In genomic region chr15:83518215-83519048, GRCm38 (mm10) we compare ENCODE assay signal across 8 mouse cellular contexts. TPM values are rescaled to one million over a fixed set of nuclear protein-coding genes. Genes with fewer than 3 reads are reported as not detected.
A peak's percentile ranks its signal among the peaks of the same experiment; 100 is the strongest.
DNase-seq lines count a peak whose midpoint lies in the region; ATAC-seq and TF ChIP-seq lines count a peak whose summit lies in the region.

No protein-coding gene starts in this region.

- H3K4me3 ChIP-seq in embryonic facial prominence, embryonic 11.5 days (ENCODE audit: low read depth, low read length), result no peak overlapping the region
- H3K4me3 ChIP-seq in limb, embryonic 10.5 days, result no peak overlapping the region
- no peak overlapping the region for H3K4me3 ChIP-seq in midbrain, embryonic 12.5 days
- no peak overlapping the region for H3K4me3 ChIP-seq in spleen, adult 2 months (ENCODE audit: extremely low read depth, insufficient read depth, insufficient read length)

- ATAC-seq in embryonic facial prominence, embryonic 11.5 days (replicated peaks; ENCODE audit: insufficient number of reproducible peaks, low FRiP score, low TSS enrichment, low read depth), result peak; percentile 65; the same call in 1 of the 2 replicates
- ATAC-seq in midbrain, embryonic 12.5 days (ENCODE audit: low FRiP score, low read depth), result peak; percentile 47; the same call in 1 of the 2 replicates

- H3K36me3 ChIP-seq in embryonic facial prominence, embryonic 11.5 days (replicated peaks; ENCODE audit: control insufficient read depth, insufficient read depth, low read depth, low read length), result no peaks in the 10 kb centered on the region
- H3K36me3 ChIP-seq in limb, embryonic 10.5 days, result no peaks in the 10 kb centered on the region
- H3K36me3 ChIP-seq in midbrain, embryonic 12.5 days, result no peaks in the 10 kb centered on the region
- H3K36me3 ChIP-seq in spleen, adult 2 months (ENCODE audit: control insufficient read depth, insufficient read depth, low read length), result no peaks in the 10 kb centered on the region

- peak; percentile 47; the same call in 1 of the 2 replicates for TF ChIP-seq CTCF in spleen, adult 2 months (IDR thresholded peaks at IDR 0.05; ENCODE audit: extremely low read depth, insufficient read depth, insufficient read length, insufficient replicate concordance)

- no peak overlapping the region for H3K4me2 ChIP-seq in embryonic facial prominence, embryonic 11.5 days (ENCODE audit: low read depth, low read length)
- peak overlapping the region; percentile 27; the same call in 1 of the 2 replicates for H3K4me2 ChIP-seq in midbrain, embryonic 12.5 days (replicated peaks)

- no peaks in the 10 kb centered on the region for H3K9me3 ChIP-seq in embryonic facial prominence, embryonic 11.5 days (replicated peaks; ENCODE audit: control insufficient read depth, low read length)
- H3K9me3 ChIP-seq in limb, embryonic 10.5 days (replicated peaks), result no peaks in the 10 kb centered on the region
- H3K9me3 ChIP-seq in midbrain, embryonic 12.5 days, result no peaks in the 10 kb centered on the region

- no peak overlapping the region for H3K27ac ChIP-seq in embryonic facial prominence, embryonic 11.5 days (replicated peaks; ENCODE audit: low read depth, low read length)
- 0 out of 2 replicates have a peak overlapping the region, but pooled peaks have one; percentile 15 for H3K27ac ChIP-seq in limb, embryonic 10.5 days
- no peak overlapping the region for H3K27ac ChIP-seq in midbrain, embryonic 12.5 days (replicated peaks)
- no peak overlapping the region for H3K27ac ChIP-seq in spleen, adult 2 months (ENCODE audit: insufficient read depth, low read length)

- no peak for TF ChIP-seq POLR2A in spleen, adult 2 months (IDR thresholded peaks at IDR 0.05; ENCODE audit: low read depth, low read length)

- no peaks in the 10 kb centered on the region for H3K27me3 ChIP-seq in embryonic facial prominence, embryonic 11.5 days (ENCODE audit: control insufficient read depth, insufficient read depth, low read length)
- H3K27me3 ChIP-seq in limb, embryonic 10.5 days (ENCODE audit: low read depth, poor library complexity, severe bottlenecking), result no peaks in the 10 kb centered on the region
- H3K27me3 ChIP-seq in midbrain, embryonic 12.5 days, result peaks cover under 1% of the 10 kb centered on the region; the same call in 1 of the 2 replicates
- no peaks in the 10 kb centered on the region for H3K27me3 ChIP-seq in spleen, adult 2 months (ENCODE audit: control insufficient read depth, insufficient read depth, low read length)

- H3K4me1 ChIP-seq in embryonic facial prominence, embryonic 11.5 days (ENCODE audit: control insufficient read depth, insufficient read depth, low read length), result peaks cover 4% of the 10 kb centered on the region; the same call in 1 of the 2 replicates
- peaks cover 21% of the 10 kb centered on the region for H3K4me1 ChIP-seq in limb, embryonic 10.5 days
- H3K4me1 ChIP-seq in midbrain, embryonic 12.5 days, result peaks cover 4% of the 10 kb centered on the region
- no peaks in the 10 kb centered on the region for H3K4me1 ChIP-seq in spleen, adult 2 months (ENCODE audit: control insufficient read depth, insufficient read depth, insufficient read length)

- DNase-seq in urinary bladder, adult 2 months (ENCODE audit: low spot score), result peak; percentile 42
- DNase-seq in urinary bladder, postnatal 10 days (ENCODE audit: low spot score), result no peak
- DNase-seq in embryonic facial prominence, embryonic 11.5 days (ENCODE audit: low spot score), result peak; percentile 93
- peak; percentile 75 to 87 for DNase-seq in heart, adult 18-20 months
- peak; percentile 77 for DNase-seq in kidney, adult 11 months
- DNase-seq in limb, embryonic 10.5 days (ENCODE audit: low spot score), result peak; percentile 72
- DNase-seq in spleen, adult 2 months (ENCODE audit: low read depth in 1 of 2, low spot score in 2 of 2), result peak; percentile 34 to 37

- peak overlapping the region; percentile 37; the same call in 1 of the 2 replicates for H3K9ac ChIP-seq in embryonic facial prominence, embryonic 11.5 days (replicated peaks; ENCODE audit: low read length)
- no peak overlapping the region for H3K9ac ChIP-seq in midbrain, embryonic 12.5 days (replicated peaks)

- WGBS in embryonic facial prominence, embryonic 11.5 days, result 37% methylated on average over 20 of the region's 20 CpGs
- WGBS in limb, embryonic 10.5 days, result 40% methylated on average over 20 of the region's 20 CpGs
- 37% methylated on average over 20 of the region's 20 CpGs for WGBS in midbrain, embryonic 12.5 days
- WGBS in spleen, adult 2 months, result 46% methylated on average over 20 of the region's 20 CpGs

RNA-seq across cellular contexts. Expression of gene Ttll1, which starts 7.7 kb away (rescaled TPM):
- 15.1 and 23.2 TPM in 2 replicates for polyA plus RNA-seq in urinary bladder, adult 2 months (2012; rRNA removed)
- 18.1 and 19.8 TPM in 2 replicates for polyA plus RNA-seq in embryonic facial prominence, embryonic 11.5 days (2014; fragmentation: Nextera tagmentation; extraction: Ambion mirVana)
- total RNA-seq in heart, adult 18-20 months (2021), result 10 to 100 TPM; 60.1 TPM
- 22.0 and 25.8 TPM in 2 replicates for polyA plus RNA-seq in limb, embryonic 10.5 days (2016; fragmentation: Nextera tagmentation; extraction: Ambion mirVana)
- 63.2 and 65.9 TPM in 2 replicates for polyA plus RNA-seq in midbrain, embryonic 12.5 days (2016; fragmentation: Nextera tagmentation; extraction: Ambion mirVana)
- 4.4 TPM in 2 replicates for polyA plus RNA-seq in spleen, adult 2 months (2012; rRNA removed)

RNA-seq across cellular contexts. Expression of gene Bik, which starts 8.2 kb away (rescaled TPM):
- polyA plus RNA-seq in urinary bladder, adult 2 months (2012; rRNA removed), result 20.2 and 22.4 TPM in 2 replicates
- 2.7 and 3.0 TPM in 2 replicates for polyA plus RNA-seq in embryonic facial prominence, embryonic 11.5 days (2014; fragmentation: Nextera tagmentation; extraction: Ambion mirVana)
- total RNA-seq in heart, adult 18-20 months (2021), result 1 to 10 TPM; 5.7 to 6.5 TPM
- polyA plus RNA-seq in limb, embryonic 10.5 days (2016; fragmentation: Nextera tagmentation; extraction: Ambion mirVana), result 1.7 and 2.6 TPM in 2 replicates
- 1.9 TPM in 2 replicates for polyA plus RNA-seq in midbrain, embryonic 12.5 days (2016; fragmentation: Nextera tagmentation; extraction: Ambion mirVana)
- 3.7 and 4.7 TPM in 2 replicates for polyA plus RNA-seq in spleen, adult 2 months (2012; rRNA removed)

RNA-seq across cellular contexts. Expression of gene Tspo, which starts 45.0 kb away (rescaled TPM):
- polyA plus RNA-seq in urinary bladder, adult 2 months (2012; rRNA removed), result 214 and 260 TPM in 2 replicates
- polyA plus RNA-seq in embryonic facial prominence, embryonic 11.5 days (2014; fragmentation: Nextera tagmentation; extraction: Ambion mirVana), result 24.7 and 32.5 TPM in 2 replicates
- 10 to 100 TPM; 66.2 to 75.9 TPM for total RNA-seq in heart, adult 18-20 months (2021)
- polyA plus RNA-seq in limb, embryonic 10.5 days (2016; fragmentation: Nextera tagmentation; extraction: Ambion mirVana), result 56.8 and 60.5 TPM in 2 replicates
- 13.5 and 22.0 TPM in 2 replicates for polyA plus RNA-seq in midbrain, embryonic 12.5 days (2016; fragmentation: Nextera tagmentation; extraction: Ambion mirVana)
- polyA plus RNA-seq in spleen, adult 2 months (2012; rRNA removed), result 257 and 293 TPM in 2 replicates

RNA-seq across cellular contexts. Expression of gene Mcat, which starts 45.2 kb away (rescaled TPM):
- 22.5 and 23.5 TPM in 2 replicates for polyA plus RNA-seq in urinary bladder, adult 2 months (2012; rRNA removed)
- 40.3 and 42.5 TPM in 2 replicates for polyA plus RNA-seq in embryonic facial prominence, embryonic 11.5 days (2014; fragmentation: Nextera tagmentation; extraction: Ambion mirVana)
- 10 to 100 TPM; 45.0 to 47.3 TPM for total RNA-seq in heart, adult 18-20 months (2021)
- 50.8 and 54.1 TPM in 2 replicates for polyA plus RNA-seq in limb, embryonic 10.5 days (2016; fragmentation: Nextera tagmentation; extraction: Ambion mirVana)
- polyA plus RNA-seq in midbrain, embryonic 12.5 days (2016; fragmentation: Nextera tagmentation; extraction: Ambion mirVana), result 40.6 and 45.3 TPM in 2 replicates
- polyA plus RNA-seq in spleen, adult 2 months (2012; rRNA removed), result 19.1 and 20.9 TPM in 2 replicates

RNA-seq across cellular contexts. Expression of gene Pacsin2, which starts 54.0 kb away (rescaled TPM):
- polyA plus RNA-seq in urinary bladder, adult 2 months (2012; rRNA removed), result 71.5 and 88.1 TPM in 2 replicates
- 41.7 and 41.9 TPM in 2 replicates for polyA plus RNA-seq in embryonic facial prominence, embryonic 11.5 days (2014; fragmentation: Nextera tagmentation; extraction: Ambion mirVana)
- 100 to 1,000 TPM; 232 to 280 TPM for total RNA-seq in heart, adult 18-20 months (2021)
- polyA plus RNA-seq in limb, embryonic 10.5 days (2016; fragmentation: Nextera tagmentation; extraction: Ambion mirVana), result 56.9 and 61.0 TPM in 2 replicates
- 43.1 and 43.6 TPM in 2 replicates for polyA plus RNA-seq in midbrain, embryonic 12.5 days (2016; fragmentation: Nextera tagmentation; extraction: Ambion mirVana)
- 27.4 and 27.6 TPM in 2 replicates for polyA plus RNA-seq in spleen, adult 2 months (2012; rRNA removed)
